Mouse (Mus musculus): ENCODE results near the gene Pnp2.

GRCm38 (mm10) chr14:50968216-50968980, 12.6 kb downstream of the Pnp2 start:
- TF ChIP-seq CTCF (IDR thresholded peaks at IDR 0.05; ENCODE audit: control insufficient read depth, insufficient read depth, insufficient read length) (no peak), USF1 (IDR thresholded peaks at IDR 0.05; ENCODE audit: low read depth) (no peak)
